Mouse (Mus musculus): ENCODE results near the gene Pkmyt1. TPM values are rescaled to one million over a fixed set of nuclear protein-coding genes. Genes with fewer than 3 reads are reported as not detected.

Gene Pkmyt1
- total RNA-seq (2014; rRNA removed) (27.1 and 27.8 TPM in 2 replicates), polyA plus RNA-seq (2015; fragmentation: Nextera tagmentation; extraction: Ambion mirVana) (19.5 and 20.1 TPM in 2 replicates)

DNA sequence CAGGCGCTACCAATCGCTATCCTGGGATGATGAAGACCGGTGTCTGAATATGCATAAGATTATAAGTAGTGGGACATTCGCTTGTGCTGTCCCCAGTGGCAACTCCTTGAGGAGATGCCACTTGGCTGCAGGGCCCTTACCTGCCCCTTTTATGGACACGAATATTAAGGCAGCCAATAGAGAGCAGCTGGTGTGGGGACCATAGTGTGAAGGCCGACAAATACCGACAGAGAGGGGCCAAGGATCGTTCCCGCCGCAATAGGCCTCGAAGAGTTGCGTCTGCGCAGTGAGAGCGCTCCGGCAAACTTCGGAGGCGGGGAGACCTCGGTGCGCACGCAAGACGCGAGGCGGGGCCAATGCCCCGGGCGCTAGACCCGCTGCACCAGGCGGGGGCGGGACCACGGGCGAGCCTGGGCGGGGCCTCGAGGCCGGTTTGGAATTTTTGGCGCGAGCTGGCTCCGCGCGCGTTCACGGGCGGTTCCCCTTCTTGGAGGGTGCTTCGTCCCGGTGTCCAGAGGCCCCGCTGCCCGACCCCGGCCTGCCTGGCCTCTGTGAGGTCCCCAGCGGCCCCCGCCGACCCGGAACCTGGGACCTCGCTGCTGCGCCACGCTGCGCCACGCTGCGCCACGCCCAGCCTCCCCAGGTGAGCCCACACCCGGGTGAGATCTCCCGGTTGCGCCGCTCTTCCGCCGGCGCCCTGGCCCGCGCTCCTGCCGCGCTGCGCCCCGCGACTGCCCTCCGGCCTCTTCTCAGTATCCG is at the start of gene Pkmyt1:
Gene Pkmyt1 (plus strand): TSS at position 338 of the 759 bp plus-strand sequence.
- peak; percentile 95 for ATAC-seq
- peak; percentile 36; the same call in 1 of the 2 replicates for TF ChIP-seq CTCF (IDR thresholded peaks at IDR 0.05; ENCODE audit: low read depth)
- under 1% methylated on average over 70 of the region's 73 CpGs for WGBS
- DNase-seq (ENCODE audit: low spot score): peak; percentile 98
- H3K36me3 ChIP-seq (ENCODE audit: insufficient read depth, low read length): no peaks in the 10 kb centered on the region
- peak within 1 kb of the TSS; percentile 71 for H3K27ac ChIP-seq
- H3K27me3 ChIP-seq (ENCODE audit: insufficient read depth, low read length): no peaks in the 10 kb centered on the region
- H3K9ac ChIP-seq (replicated peaks; ENCODE audit: low read length): peak within 1 kb of the TSS; percentile 59
- H3K4me2 ChIP-seq (ENCODE audit: low read depth, low read length): peak within 1 kb of the TSS; percentile 92
- no peaks in the 10 kb centered on the region for H3K9me3 ChIP-seq (ENCODE audit: low read length)
- 0 out of 2 replicates have a peak, but pooled peaks cover 4% of the 10 kb centered on the region for H3K4me1 ChIP-seq (ENCODE audit: insufficient read depth, low read length)
- H3K4me3 ChIP-seq (ENCODE audit: low read length): peak within 1 kb of the TSS; percentile 74

DNA sequence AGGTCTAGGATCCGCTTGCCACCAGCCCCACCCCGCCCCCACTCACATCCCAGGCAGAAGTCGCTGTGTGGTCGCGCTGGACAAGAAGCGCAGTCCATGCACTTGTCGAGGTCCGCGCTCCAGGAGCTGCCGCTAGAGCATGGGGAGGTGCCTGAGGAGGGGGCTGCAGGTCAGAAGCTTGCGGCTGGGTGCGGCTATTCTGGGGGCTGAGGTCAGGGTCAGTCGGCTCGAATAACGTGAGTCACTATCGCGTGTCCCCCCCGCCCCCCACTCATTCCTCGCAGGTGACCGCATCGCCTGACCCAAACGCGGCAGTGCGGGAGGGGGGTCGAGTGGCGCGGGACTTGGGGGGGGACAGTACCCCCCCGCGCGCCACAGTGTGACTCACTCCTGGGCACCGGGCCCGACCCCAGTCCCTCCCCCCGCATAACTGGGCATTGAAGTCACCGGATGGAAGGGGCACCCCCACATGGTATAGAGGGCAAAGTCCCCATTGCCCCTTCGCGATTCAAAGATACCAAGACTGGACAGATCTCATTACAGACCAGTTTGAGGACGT is 49.6 kb upstream of the Pkmyt1 start:
- Histone ChIP-seq H3K4me1 (ENCODE audit: insufficient read depth, low read length) (peaks cover 19% of the 10 kb centered on the region), H3K9ac (replicated peaks; ENCODE audit: low read length) (peak overlapping the region; percentile 41), H3K4me2 (ENCODE audit: low read depth, low read length) (peak overlapping the region; percentile 81), H3K27me3 (ENCODE audit: insufficient read depth, low read length) (peaks cover 32% of the 10 kb centered on the region), H3K36me3 (ENCODE audit: insufficient read depth, low read length) (no peaks in the 10 kb centered on the region), H3K27ac (no peak overlapping the region), H3K9me3 (ENCODE audit: low read length) (no peaks in the 10 kb centered on the region), H3K4me3 (ENCODE audit: low read length) (peak overlapping the region; percentile 49)
- under 1% methylated on average over 37 of the region's 37 CpGs for WGBS
- TF ChIP-seq CTCF (IDR thresholded peaks at IDR 0.05; ENCODE audit: low read depth): no peak
- DNase-seq (ENCODE audit: low spot score) (no peak), ATAC-seq (no peak)

DNA sequence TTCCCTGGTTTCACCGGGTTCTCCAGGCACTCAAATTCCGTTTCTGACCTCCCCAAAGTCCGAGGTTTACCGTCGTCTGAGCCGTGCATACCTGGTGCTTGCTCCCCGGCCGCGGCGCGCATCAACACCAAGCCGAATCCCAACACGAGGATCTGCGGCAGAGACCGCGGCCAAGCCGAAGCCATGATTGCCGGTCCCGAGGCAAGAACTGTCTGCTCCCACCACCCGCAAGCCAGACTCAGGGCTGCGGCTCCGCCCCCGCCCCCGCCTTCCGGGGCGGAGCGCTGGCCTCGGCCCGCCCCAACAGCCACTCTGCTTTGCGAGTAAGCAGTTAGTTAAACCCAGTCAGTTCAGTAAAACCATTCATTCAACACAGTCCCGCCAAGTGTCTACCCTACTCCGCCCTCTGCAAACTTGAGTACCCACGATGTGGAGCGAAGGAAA is 48.9 kb upstream of the Pkmyt1 start, which contains the start of gene Tnfrsf12a:
Gene Tnfrsf12a (minus strand): TSS at position 233 of the 444 bp plus-strand sequence.
- peaks cover 39% of the 10 kb centered on the region for H3K27me3 ChIP-seq (ENCODE audit: insufficient read depth, low read length)
- TF ChIP-seq CTCF (IDR thresholded peaks at IDR 0.05; ENCODE audit: low read depth): no peak
- H3K9ac ChIP-seq (replicated peaks; ENCODE audit: low read length): peak within 1 kb of the TSS; percentile 41
- no peaks in the 10 kb centered on the region for H3K36me3 ChIP-seq (ENCODE audit: insufficient read depth, low read length)
- no peaks in the 10 kb centered on the region for H3K9me3 ChIP-seq (ENCODE audit: low read length)
- H3K4me1 ChIP-seq (ENCODE audit: insufficient read depth, low read length): peaks cover 19% of the 10 kb centered on the region
- peak within 1 kb of the TSS; percentile 49 for H3K4me3 ChIP-seq (ENCODE audit: low read length)
- peak; percentile 86 for DNase-seq (ENCODE audit: low spot score)
- H3K27ac ChIP-seq: no peak within 1 kb of the TSS
- ATAC-seq: no peak
- peak within 1 kb of the TSS; percentile 81 for H3K4me2 ChIP-seq (ENCODE audit: low read depth, low read length)
- WGBS: under 1% methylated on average over 34 of the region's 34 CpGs

DNA sequence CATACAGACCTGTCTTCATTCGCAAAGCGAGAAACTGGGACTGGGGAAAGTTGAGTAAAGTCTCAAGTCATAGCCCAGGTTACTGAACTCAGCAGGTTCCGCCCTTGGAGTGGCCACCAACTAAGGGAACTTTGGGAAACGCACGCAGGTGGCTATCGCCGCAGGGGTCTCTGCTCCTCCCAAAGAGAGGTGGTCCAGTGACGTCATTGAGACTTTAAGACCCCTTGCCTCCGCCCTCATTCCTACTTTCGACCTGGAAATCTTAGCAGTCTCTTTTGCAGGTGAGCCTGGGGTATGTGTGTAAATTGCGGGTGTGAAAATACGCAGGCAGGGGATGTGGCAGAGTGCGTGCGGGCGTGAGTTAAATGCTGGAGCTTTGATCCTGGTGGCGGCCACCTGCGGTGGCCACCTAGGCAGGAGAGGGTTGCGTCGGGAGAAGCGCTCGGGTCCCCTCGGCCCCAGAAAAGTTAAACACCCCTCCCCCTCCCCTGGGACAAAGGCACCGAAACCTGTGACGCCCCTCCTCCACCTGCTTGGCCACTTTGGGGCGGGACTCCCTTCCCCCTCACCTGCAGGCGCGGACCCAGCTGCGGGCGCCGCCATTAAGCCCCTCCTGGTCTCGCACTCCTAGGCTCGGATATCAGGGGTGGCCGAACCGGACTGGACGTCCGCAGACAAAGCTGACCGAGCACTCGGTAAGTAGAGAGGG is 46.9 kb upstream of the Pkmyt1 start, which contains the start of gene Cldn6:
Gene Cldn6 (plus strand): TSS at position 123 of the 709 bp plus-strand sequence.
- no peak for ATAC-seq
- Histone ChIP-seq H3K9ac (replicated peaks; ENCODE audit: low read length) (no peak within 1 kb of the TSS), H3K27me3 (ENCODE audit: insufficient read depth, low read length) (peaks cover 56% of the 10 kb centered on the region), H3K36me3 (ENCODE audit: insufficient read depth, low read length) (no peaks in the 10 kb centered on the region), H3K4me1 (ENCODE audit: insufficient read depth, low read length) (peaks cover 16% of the 10 kb centered on the region), H3K27ac (no peak within 1 kb of the TSS), H3K4me3 (ENCODE audit: low read length) (peak within 1 kb of the TSS; percentile 21), H3K9me3 (ENCODE audit: low read length) (no peaks in the 10 kb centered on the region), H3K4me2 (ENCODE audit: low read depth, low read length) (peak within 1 kb of the TSS; percentile 39)
- 4% methylated on average over 36 of the region's 38 CpGs for WGBS
- no peak for DNase-seq (ENCODE audit: low spot score)
- no peak for TF ChIP-seq CTCF (IDR thresholded peaks at IDR 0.05; ENCODE audit: low read depth)

DNA sequence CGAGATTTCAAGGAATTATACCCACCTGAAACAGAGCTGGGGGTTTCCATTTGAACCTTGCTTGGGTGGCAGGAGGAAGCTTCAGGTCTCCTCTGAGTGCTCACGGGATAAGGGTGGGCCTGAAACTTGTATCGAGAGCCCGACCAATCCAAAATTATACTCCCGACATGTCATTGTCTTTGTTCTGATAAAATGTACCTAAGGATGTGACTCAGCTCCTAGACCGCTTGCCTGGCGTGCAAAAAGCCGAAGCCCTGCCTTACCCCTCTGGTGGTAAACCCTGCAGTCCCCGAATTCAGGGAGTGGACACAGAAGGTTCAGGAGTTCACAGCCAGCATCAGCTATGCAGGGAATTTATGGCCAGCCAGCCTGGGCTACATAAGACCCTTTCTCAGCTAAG is 45.8 kb upstream of the Pkmyt1 start:
- no peak overlapping the region for H3K4me2 ChIP-seq (ENCODE audit: low read depth, low read length)
- no peaks in the 10 kb centered on the region for H3K9me3 ChIP-seq (ENCODE audit: low read length)
- WGBS: 83% methylated on average over 9 of the region's 9 CpGs
- peaks cover 7% of the 10 kb centered on the region; the same call in 1 of the 2 replicates for H3K4me1 ChIP-seq (ENCODE audit: insufficient read depth, low read length)
- TF ChIP-seq CTCF (IDR thresholded peaks at IDR 0.05; ENCODE audit: low read depth): no peak
- no peak overlapping the region for H3K4me3 ChIP-seq (ENCODE audit: low read length)
- H3K27me3 ChIP-seq (ENCODE audit: insufficient read depth, low read length): peaks cover 59% of the 10 kb centered on the region
- H3K27ac ChIP-seq: no peak overlapping the region
- DNase-seq (ENCODE audit: low spot score) (no peak), ATAC-seq (no peak)
- H3K36me3 ChIP-seq (ENCODE audit: insufficient read depth, low read length): no peaks in the 10 kb centered on the region
- no peak overlapping the region for H3K9ac ChIP-seq (replicated peaks; ENCODE audit: low read length)

DNA sequence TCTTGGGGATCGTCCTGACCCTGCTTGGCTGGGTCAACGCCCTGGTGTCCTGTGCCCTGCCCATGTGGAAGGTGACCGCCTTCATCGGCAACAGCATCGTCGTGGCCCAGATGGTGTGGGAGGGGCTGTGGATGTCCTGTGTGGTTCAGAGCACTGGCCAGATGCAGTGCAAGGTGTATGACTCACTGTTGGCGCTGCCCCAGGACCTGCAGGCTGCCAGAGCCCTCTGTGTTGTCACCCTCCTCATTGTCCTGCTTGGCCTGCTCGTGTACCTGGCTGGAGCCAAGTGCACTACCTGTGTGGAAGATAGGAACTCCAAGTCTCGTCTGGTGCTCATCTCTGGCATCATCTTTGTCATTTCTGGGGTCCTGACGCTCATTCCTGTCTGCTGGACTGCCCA is 45.0 kb upstream of the Pkmyt1 start:
- ATAC-seq: no peak

More for the DNA sequence above, 45.0 kb upstream of the Pkmyt1 start:
- Histone ChIP-seq H3K4me2 (ENCODE audit: low read depth, low read length) (no peak overlapping the region), H3K27ac (no peak overlapping the region), H3K9ac (replicated peaks; ENCODE audit: low read length) (no peak overlapping the region), H3K27me3 (ENCODE audit: insufficient read depth, low read length) (peaks cover 59% of the 10 kb centered on the region), H3K4me1 (ENCODE audit: insufficient read depth, low read length) (peaks cover 7% of the 10 kb centered on the region; the same call in 1 of the 2 replicates), H3K36me3 (ENCODE audit: insufficient read depth, low read length) (no peaks in the 10 kb centered on the region), H3K4me3 (ENCODE audit: low read length) (no peak overlapping the region), H3K9me3 (ENCODE audit: low read length) (no peaks in the 10 kb centered on the region)
- TF ChIP-seq CTCF (IDR thresholded peaks at IDR 0.05; ENCODE audit: low read depth): no peak
- 81% methylated on average over 10 of the region's 10 CpGs for WGBS
- DNase-seq (ENCODE audit: low spot score): no peak

All from hindbrain, postnatal 0 days (tissue).